Mouse (Mus musculus) adrenal gland (tissue): ENCODE measurements around the gene C530008M17Rik.
"Not testable (repeated sequence)": the region's sequence is repeated elsewhere in the genome, so short reads cannot be mapped to it uniquely, and the experiment has no call there.

Experiments
- intact Hi-C: fragments of 180-260 bp; cut with DNase I; formaldehyde crosslinking; loops from one replicate; pipeline ENCODE4 v1.15.1; 2025

C530008M17Rik gene

DNA sequence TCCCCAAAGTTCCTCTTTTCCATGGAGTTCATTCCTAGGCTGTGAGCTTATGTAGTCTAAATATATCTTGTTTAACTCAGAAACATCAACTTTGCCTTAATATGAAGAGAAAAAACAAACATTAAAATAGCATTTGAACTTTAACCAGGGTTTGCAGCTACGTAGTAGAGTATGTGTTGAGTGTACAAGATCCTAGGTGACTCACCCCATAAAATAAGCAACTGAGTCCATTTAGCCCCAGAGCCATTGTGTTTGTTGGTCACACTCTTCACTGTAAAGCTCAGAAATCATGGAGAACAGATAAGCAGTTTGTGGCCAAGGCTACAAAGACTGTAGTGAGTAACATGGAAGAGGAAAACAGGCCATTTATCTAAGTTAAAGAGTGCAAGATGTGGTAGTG, 227.8 kb downstream of the C530008M17Rik start:
- intact Hi-C loops, result no loop called here

DNA sequence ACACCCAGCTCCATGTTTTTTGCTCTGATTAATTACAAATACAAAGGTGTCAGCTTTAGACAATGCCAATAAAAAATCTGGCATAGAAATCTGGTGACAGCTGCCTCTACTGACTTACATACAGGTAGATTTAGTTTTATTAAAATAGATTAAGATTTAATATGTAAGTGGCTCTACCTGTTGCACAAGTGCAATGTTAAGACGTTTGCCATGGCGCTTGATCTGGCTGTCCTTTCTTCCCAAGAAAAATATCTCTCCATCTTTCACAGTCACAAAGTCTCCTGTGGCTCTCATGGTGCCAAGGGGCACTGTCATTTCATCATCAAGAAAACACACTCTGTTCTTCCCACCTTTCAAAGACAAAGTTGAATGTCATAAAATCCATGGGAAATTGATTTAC, 230.7 kb downstream of the C530008M17Rik start:
- intact Hi-C loops, result no loop called here

DNA sequence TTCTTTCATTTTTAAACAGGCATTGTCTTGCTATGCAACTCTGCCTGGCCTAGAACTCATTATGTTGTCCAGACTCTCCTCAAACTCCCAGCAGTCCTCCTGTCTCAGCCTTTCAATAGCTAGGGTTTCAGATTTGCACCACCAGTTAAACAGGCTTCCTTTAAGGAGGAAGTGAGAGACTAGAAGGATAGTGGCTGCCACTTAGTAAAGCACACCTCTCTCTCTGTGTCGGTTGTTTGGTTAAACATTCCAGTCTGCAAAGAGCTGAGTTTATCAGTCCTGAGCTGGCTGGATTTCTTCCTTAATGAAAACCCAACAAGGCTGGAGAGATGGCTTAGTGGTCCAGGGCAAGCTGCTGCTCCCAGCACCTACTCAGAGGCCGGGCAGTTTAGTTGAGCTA, 236.3 kb downstream of the C530008M17Rik start:
- intact Hi-C loops, result no loop called here

DNA sequence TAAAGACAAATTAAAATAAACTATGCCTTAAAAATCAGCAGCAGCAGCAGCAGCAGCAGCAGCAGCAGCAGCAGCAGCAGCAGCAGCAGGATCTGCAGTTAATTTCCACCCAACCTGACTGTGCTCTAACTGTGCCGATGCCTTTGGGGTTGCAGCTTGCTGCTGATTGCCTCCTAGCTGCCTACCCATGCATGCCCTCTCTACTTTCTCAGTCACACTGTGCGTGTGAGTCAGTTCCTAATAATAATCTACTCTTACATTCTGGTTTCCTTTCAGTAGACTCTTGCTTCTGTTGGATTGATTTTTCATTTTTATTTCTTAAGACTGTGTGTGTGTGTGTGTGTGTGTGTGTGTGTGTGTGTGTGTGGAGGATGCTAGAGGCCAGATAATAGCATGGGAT, 236.8 kb downstream of the C530008M17Rik start:
- intact Hi-C loops, result no loop called here

DNA sequence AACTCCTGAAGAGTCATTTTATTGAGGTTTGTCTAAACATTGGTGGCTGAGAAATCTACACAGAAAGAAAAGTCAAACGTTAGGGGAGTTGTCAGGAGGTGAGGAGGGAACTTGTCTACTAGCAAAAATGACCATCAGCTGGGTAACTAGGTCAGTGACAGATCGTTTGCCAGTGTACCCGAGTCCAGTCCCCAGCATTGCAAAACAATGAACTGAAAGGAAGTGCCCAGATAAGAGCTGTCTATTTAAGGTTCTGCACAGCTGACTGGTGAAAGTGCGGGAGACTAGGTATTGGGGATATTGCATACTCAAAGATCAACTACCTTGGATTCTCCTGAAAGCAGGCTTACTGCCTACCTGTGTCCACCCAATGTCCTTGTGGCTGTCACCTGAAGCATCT, 245.8 kb downstream of the C530008M17Rik start:
- intact Hi-C loops, result no loop called here

DNA sequence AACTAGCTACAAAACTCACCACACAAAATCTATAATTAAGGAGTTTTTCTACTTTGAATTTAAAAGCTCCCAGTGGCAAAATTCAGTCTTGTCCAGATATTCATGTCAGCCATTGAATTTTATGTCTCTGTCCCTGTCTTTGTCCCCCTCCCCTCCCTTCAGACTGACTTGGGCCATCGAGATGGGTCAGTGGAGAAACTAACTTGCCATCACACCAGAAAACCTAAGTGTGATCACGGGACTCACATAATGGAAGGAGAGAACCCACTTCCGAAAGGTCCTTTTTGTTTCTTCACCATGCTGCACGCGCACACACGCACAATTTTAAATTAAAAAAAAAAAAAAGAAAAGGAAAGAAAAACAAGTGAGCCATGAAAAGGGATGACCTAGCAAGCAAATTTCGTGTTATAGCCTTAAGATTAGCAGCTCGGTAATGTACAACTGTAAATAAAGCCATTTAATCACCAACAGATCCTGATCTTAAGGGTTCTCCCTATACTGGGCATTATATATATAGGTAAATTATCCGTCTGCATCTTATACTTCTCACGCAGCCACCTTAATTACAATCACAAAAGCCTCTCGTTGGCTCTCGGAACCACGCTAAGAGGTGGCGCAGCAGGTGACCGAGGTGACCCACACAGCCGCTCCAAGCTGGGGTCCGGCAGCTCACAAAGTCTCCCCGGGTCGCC, 248.5 kb downstream of the C530008M17Rik start:
- intact Hi-C loops, result loop anchor here (5.0 kb wide), 2 partner anchors 47 to 62 kb away; partner anchors contain the start of genes Paics and Ppat

DNA sequence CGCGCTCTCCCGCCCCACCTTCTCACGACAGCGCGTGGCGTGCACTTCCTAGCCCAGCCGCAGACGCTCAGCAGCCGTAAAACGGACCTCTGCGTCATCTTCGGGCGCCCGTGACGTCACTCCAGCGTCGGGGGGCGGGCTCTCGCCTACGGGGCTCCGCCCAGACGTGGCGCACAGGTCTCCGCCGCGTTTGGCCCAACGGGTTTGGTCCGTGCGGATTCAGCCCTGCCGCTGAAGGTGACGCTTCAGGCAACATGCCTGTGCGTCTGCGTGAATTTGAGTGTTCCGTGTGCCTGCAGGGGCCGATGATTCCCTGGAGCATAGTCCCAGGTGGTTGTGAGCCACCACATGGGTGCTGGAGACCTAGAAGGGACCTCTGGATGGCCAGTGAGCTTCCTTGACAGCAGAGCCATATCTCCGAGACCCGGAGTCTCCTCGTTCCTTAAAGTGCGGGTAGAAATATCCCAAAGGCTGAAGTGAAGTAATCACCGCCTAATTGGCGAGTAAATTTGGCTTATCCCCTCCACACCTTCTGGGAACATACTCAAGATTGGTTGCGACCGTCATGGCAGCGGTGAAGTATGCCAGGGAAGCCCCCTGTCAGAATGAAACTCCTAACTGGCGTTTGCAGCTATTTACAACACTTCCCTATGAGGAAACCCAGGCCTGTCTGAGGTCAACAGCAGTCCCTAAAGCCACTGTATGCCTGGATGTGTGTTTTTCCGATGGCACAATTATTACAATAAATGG, 249.3 kb downstream of the C530008M17Rik start, which contains the start of gene Aasdh:
TSS of gene Aasdh (minus strand) at position 110 of the 750 bp plus-strand sequence.
- intact Hi-C loops, result loop anchor here (5.0 kb wide), 2 partner anchors 47 to 62 kb away; partner anchors contain the start of genes Paics and Ppat

DNA sequence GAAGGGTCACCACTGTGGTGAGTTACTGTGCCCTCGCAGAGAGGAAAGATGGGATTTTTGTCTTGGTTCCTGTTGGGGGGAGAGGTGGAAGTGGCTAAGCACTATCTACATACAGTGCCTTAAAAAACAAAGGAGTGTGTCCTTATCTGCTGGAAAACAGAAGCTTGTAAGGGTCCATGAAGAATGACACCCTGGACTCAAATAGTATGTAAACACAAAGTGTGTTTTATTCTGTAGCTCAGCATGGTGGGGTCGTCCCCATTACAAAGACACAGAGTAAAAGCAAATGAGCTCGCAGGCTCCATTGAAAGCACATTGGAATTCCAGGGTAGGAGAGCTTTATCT, 249.8 kb downstream of the C530008M17Rik start:
- intact Hi-C loops, result loop anchor here (5.0 kb wide), 2 partner anchors 46 to 61 kb away; partner anchors contain the start of genes Paics and Ppat

DNA sequence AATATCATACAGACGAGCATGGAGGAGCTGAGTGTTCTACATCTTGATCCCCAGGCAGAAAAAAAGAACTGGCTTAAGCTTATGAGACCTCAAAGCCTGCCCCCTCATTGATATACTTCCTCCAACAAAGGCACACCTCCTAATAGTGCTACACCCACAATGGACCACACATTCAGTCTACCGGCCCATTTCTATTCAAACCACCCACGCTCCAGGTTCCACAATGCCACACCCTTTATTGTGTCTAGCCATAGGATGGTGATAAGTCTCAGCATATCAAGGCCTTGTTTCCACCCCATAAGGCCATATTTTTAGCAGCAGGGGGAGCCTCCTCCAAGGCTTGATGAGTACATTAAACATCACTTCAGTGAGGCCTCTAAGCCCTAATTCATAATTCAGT, 254.5 kb downstream of the C530008M17Rik start:
- intact Hi-C loops, result no loop called here

DNA sequence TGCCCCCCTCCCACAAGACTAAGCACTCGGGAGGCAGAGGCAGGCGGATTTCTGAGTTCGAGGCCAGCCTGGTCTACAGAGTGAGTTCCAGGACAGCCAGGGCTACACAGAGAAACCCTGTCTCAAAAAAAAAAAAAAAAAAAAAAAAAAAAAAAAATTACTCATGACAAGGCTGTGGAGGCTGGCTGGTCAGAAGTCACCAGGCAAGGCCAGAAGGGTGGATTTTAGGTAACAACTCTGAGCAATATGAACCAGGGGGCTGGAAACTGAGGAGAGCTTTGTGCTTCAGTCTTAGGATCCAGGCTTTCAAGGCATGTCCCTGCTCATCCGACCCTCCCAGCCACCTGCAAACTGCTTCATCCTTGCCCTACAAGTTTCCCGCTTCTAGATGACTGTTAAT, 256.2 kb downstream of the C530008M17Rik start:
- intact Hi-C loops, result not testable (repeated sequence)

DNA sequence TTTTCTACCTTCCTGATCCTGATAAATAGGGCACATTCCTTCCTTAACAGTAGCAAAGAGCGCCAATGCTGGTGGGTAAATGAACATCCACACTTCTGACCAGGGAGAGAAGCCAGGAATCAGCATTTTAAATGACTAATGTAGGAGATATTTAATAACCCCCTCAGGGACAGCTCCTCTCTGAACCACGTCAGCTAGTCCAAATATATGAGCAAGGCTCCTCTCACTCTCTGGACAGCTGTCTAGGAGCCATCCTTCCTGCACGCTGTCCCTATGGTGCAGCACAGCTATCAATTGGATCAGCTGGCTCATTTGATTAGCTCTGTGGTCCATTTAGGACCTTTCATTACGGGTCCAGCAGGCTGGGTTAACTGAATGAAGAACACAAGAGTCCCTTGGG, 266.5 kb downstream of the C530008M17Rik start:
- intact Hi-C loops, result no loop called here
